Comparison of ENCODE assay signal across 23 mouse cellular contexts in the genomic region with DNA sequence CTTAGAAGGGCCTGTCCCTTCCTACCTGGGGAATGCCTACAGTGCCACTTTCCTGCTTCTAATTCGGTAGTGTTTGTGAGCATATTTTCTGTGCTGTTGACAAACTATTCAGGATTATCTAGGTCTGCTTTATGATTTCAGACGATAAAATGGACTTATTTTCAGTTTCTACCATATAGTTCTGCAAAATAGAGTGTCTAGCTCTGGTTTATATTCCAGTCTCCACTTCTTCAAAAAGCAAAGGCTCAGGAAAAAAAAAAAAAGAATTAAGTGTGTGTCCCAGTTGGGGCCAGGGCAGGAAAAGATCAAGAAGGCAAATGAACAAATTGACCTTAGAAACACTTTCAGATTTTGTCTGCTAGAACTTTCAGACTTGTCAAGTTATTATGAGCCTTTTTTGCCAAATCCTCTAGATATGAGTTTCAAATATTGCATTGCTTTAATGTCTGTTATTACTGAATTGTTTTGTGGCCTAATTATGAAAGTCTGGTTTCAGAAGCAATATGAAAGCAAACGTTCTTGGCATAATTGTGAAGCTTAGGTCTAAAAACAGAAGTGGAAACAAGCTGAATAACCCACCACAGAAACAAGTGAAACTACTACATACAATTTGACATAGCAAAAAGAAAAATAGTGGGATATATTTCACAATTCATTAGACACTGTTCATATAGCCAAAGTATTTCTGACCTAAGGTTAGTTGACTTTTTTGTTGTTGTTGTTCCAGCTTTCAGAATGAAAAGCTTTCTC. TPM values are rescaled to one million over a fixed set of nuclear protein-coding genes. Genes with fewer than 3 reads are reported as not detected.
"Had no signal": no experiment of that assay in that cellular context is flagged by ENCODE, and none has a peak within 500 bp of the region (broad histone marks: within the 10 kb centered on the region; RNA-seq: fewer than 3 reads in every experiment).

No protein-coding gene starts in this region.

- H3K9me3 ChIP-seq: kidney, embryonic 15.5 days; lung, embryonic 15.5 days; midbrain, embryonic 12.5 days; midbrain, embryonic 15.5 days; neural tube, embryonic 13.5 days had no signal

- H3K4me2 ChIP-seq: kidney, embryonic 15.5 days; liver, embryonic 11.5 days; lung, embryonic 15.5 days; midbrain, embryonic 12.5 days; midbrain, embryonic 15.5 days; neural tube, embryonic 13.5 days had no signal

- DNase-seq: kidney, adult 8-10 months; kidney, postnatal 10 days; kidney, postnatal 36 days; layer of hippocampus, postnatal 36 days; lung, adult 18-20 months; lung, postnatal 10 days; lung, postnatal 36 days; retina, postnatal 1 day; right cerebral cortex, postnatal 4 days; thymus, adult 2 months; thymus, postnatal 14 days; thymus, postnatal 4 days had no signal

- H3K4me3 ChIP-seq: kidney, embryonic 15.5 days; left cerebral cortex, adult 2 months; lung, embryonic 15.5 days; midbrain, embryonic 12.5 days; midbrain, embryonic 15.5 days; neural tube, embryonic 13.5 days had no signal

- ATAC-seq: midbrain, embryonic 15.5 days had no signal

- H3K4me1 ChIP-seq: kidney, embryonic 15.5 days; lung, embryonic 15.5 days; midbrain, embryonic 12.5 days; midbrain, embryonic 15.5 days; neural tube, embryonic 13.5 days had no signal

- H3K27me3 ChIP-seq: kidney, embryonic 15.5 days; lung, embryonic 15.5 days; midbrain, embryonic 12.5 days; midbrain, embryonic 15.5 days; neural tube, embryonic 13.5 days had no signal

- H3K9ac ChIP-seq: kidney, embryonic 15.5 days; liver, embryonic 14.5 days; lung, embryonic 15.5 days; midbrain, embryonic 12.5 days; midbrain, embryonic 15.5 days; neural tube, embryonic 13.5 days had no signal

- H3K27ac ChIP-seq: kidney, embryonic 15.5 days; left cerebral cortex, adult 2 months; liver, embryonic 14.5 days; lung, embryonic 15.5 days; midbrain, embryonic 12.5 days; midbrain, embryonic 15.5 days; neural tube, embryonic 13.5 days; stomach, postnatal 0 days had no signal

- H3K36me3 ChIP-seq: kidney, embryonic 15.5 days; lung, embryonic 15.5 days; midbrain, embryonic 12.5 days; midbrain, embryonic 15.5 days; neural tube, embryonic 13.5 days had no signal

RNA-seq across cellular contexts. Expression of gene Macc1, which starts 0.9 kb away (rescaled TPM):
- total RNA-seq: layer of hippocampus, postnatal 10 days; layer of hippocampus, postnatal 36 days; neutrophil, adult 5-6 weeks had no signal
- polyA plus RNA-seq: neural tube, embryonic 13.5 days had no signal
